Mouse (Mus musculus) monocyte, adult 59 days (primary cell): Measurements from ENCODE around the gene Trub1. TPM values are rescaled to one million over a fixed set of nuclear protein-coding genes. Genes with fewer than 3 reads are reported as not detected.

Source experiments
- total RNA-seq, 2 experiments: library from RNA; stranded (reverse); gene quantifications; one replicate each; pipeline ENCODE4 v1.2.4; 2023

The Trub1 gene
- total RNA-seq: 1 to 10 TPM; 3.4 to 3.5 TPM

DNA sequence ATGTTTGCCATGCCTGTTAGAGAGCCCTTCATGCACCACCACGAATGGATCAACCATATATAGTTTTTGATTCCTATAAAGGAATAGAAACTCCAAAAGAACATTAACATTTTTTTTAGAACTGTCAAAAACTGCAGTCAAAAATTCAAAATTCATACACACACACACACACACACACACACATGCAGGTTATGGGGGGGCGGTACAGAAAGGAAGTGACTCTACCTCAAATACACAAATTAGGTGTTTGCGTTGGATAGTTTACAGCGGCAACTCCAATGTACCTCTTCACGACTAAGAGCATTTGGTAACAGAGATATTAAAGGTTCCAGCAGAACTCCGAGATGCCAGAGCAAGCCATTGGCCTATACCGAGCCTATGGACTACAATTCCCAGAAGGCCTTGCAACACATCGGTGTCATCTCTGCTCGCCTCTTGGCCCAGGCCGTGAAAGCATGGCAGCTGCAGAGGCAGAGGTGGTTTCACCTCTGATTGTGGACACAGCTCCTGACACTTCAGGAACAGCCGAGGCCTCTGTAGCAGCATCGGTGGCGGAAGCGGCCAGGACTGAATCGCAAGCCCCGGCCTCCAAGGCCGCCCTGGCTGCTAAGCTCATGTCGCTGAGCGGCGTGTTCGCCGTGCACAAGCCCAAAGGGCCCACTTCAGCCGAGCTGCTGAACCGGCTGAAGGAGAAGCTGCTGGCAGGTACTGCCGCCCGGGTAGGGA lies at the start of gene Trub1:
Gene Trub1, plus strand, starts transcription at position 421 of the 726 bp plus-strand sequence.

Other genes starting within 250 kb of the Trub1 start
- gene Ablim1, start 138.0 kb upstream of the Trub1 start, total RNA-seq: 1 to 10 TPM; 1.7 to 5.9 TPM
- gene Fam160b1, start 92.2 kb upstream of the Trub1 start, total RNA-seq: 10 to 100 TPM; 22.5 to 25.7 TPM
- 10 to 100 TPM; 58.6 to 61.2 TPM for gene Atrnl1, start 158.1 kb downstream of the Trub1 start, total RNA-seq